Mouse (Mus musculus) ES-E14 (cell line): ENCODE results near the gene Arhgef18.

ENCODE experiments used
- HCFC1 ChIP-seq: IDR thresholded peaks from 2 replicates; pipeline ENCODE4 v1.6.1; 2012; ENCODE audit warnings: low read length, inconsistent platforms, borderline replicate concordance; ENCODE audit not compliant: insufficient read depth
- MAFK ChIP-seq: IDR thresholded peaks from 2 replicates; pipeline ENCODE4 v1.6.1; 2014; ENCODE audit warnings: mild to moderate bottlenecking, low read depth, low read length, inconsistent platforms; ENCODE audit not compliant: insufficient read depth
- ZC3H11A ChIP-seq: IDR thresholded peaks from 2 replicates; pipeline ENCODE4 v1.6.1; 2012; ENCODE audit warnings: low read depth, mild to moderate bottlenecking, inconsistent platforms, low read length, borderline replicate concordance
- ZNF384 ChIP-seq: IDR thresholded peaks from 2 replicates; pipeline ENCODE4 v1.6.1; 2012; ENCODE audit warnings: low read depth, low read length, inconsistent platforms

DNA sequence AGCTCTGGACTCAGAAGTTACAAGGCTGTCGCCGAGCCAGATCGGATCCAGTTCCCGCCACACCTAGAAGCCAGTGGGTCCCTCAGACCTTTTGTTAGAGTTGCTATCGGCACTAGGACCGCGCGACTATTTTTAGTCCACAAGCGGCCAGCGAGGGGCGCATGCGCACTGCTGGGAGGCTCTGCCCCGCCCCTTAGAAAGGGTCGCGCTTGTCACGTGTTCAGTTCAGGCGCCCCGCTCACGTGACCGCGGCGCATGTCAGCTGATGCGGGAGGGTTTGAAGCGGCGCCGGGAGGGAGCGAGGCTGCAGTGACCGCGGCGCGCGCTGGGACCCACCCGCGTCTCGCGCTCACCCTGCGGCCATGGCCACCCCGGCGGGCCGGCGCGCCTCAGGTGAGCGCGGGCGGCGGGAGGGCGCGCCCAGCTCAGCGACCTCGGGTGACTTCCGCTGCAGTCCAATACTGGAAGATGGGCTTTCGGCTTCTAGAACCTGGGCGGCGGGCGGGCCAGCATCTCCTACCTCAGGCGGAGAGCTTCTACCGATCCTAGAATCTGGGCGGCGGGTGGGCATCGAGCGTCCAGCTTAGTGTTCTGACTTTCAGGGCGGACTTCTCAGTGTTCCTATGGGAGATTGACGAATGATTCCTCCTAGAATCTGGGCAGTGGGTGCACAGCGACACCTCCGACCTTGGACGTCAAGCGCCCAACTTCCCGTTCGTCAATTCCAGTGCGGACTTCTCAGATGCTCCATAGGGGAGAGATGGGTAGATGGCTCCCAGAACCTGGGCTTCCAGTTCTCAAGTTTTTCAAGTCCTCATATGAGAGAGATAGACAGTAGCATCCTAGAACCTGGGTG is 107.7 kb downstream of the Arhgef18 start, which contains the start of gene Mcoln1:
- TF ChIP-seq ZNF384 (no peak), MAFK (no peak), HCFC1 (peak; percentile 78), ZC3H11A (no peak)
